Mouse (Mus musculus) kidney, adult 2 months (tissue): Measurements from ENCODE around the gene Kcnq1.

Experiments used
- CTCF ChIP-seq: fragments of 200-500 bp; conservative IDR thresholded peaks from 2 replicates; pipeline ENCODE4 v1.5.1; 2011; ENCODE audit warnings: low read depth, mild to moderate bottlenecking, control low read depth, low read length, moderate library complexity, mixed read lengths; ENCODE audit not compliant: insufficient read depth, insufficient read length
- POLR2A ChIP-seq: fragments of 200-500 bp; IDR thresholded peaks from one replicate; pipeline ENCODE4 v1.6.1; 2011; ENCODE audit warnings: low read depth, low read length, control low read depth

- no peak for TF ChIP-seq CTCF
- TF ChIP-seq POLR2A: no peak
These were observed 8.6 kb downstream of the Kcnq1 start for GRCm38 (mm10) chr7:143114773-143115172.
